ENCODE assay signal across 12 mouse cellular contexts in the genomic region with DNA sequence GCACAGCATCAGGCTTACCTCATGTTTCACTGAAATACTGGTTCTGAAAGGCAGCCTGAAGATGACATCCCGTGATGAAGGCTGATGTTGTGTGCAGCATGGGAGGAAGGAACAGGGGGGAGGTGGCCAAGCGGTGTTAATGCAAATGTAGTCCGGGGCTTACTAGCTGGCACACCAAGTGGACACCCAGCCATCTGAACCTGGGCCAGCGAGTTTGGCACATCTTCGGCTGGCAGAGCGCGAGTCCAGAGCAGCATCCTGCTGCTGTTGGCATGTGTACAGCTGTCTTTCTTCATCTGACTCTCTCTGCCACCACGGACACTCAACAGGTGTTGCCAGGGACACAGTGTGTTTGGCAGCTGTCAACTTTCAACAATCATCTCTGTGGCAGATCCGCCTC.
DNase-seq lines count a peak whose midpoint lies in the region; ATAC-seq and TF ChIP-seq lines count a peak whose summit lies in the region.
"Had no signal": no experiment of that assay in that cellular context is flagged by ENCODE, and none has a peak within 500 bp of the region (broad histone marks: within the 10 kb centered on the region; RNA-seq: fewer than 3 reads in every experiment).

No protein-coding gene starts in this region.

- TF ChIP-seq CTCF in layer of hippocampus, adult 2 months (conservative IDR thresholded peaks at IDR 0.05) = no peak

- no peak for ATAC-seq in frontal cortex, adult (ENCODE audit: low TSS enrichment)

- H3K4me3 ChIP-seq in layer of hippocampus, adult 2 months = no peak overlapping the region
- H3K4me3 ChIP-seq: embryonic facial prominence, embryonic 12.5 days; kidney, embryonic 15.5 days; neural tube, embryonic 12.5 days had no signal

- DNase-seq in frontal cortex, postnatal 10 days (ENCODE audit: low spot score in 2 of 2) = peak; percentile 18 to 19
- DNase-seq in layer of hippocampus, postnatal 36 days = peak; percentile 19 to 34
- DNase-seq in layer of hippocampus, adult 2 months (ENCODE audit: low spot score in 2 of 2) = no peak
- DNase-seq in brain, adult 2 months (ENCODE audit: low read depth, low spot score) = peak; percentile 34
- DNase-seq in cerebellum, adult 9-10 months = peak; percentile 45
- DNase-seq in lung, adult 18-20 months = no peak
- DNase-seq in kidney, adult 11 months = no peak
- DNase-seq: thymus, postnatal 25 days had no signal

- no peak overlapping the region for H3K27ac ChIP-seq in layer of hippocampus, adult 2 months
- H3K27ac ChIP-seq: embryonic facial prominence, embryonic 12.5 days; kidney, embryonic 15.5 days; neural tube, embryonic 12.5 days had no signal

Comparison
In these comparisons a context has a peak if more than half of its experiments do, and no peak if none do; other contexts are left out.
1. DNase-seq: peak in frontal cortex, postnatal 10 days (2 of 2), layer of hippocampus, postnatal 36 days (2 of 2), brain, adult 2 months (single experiment) and cerebellum, adult 9-10 months (single experiment); none in layer of hippocampus, adult 2 months (0 of 2), lung, adult 18-20 months (0 of 2) and kidney, adult 11 months (single experiment).